Mouse (Mus musculus) heart, adult 2 months (tissue): ENCODE results near the gene Mctp1.

Experiments
- EP300 ChIP-seq: fragments of 200-500 bp; IDR thresholded peaks from 2 replicates; pipeline ENCODE4 v1.6.1; 2011; ENCODE audit warnings: low read depth, low read length, control low read depth; ENCODE audit not compliant: insufficient read depth
- POLR2A ChIP-seq: fragments of 200-500 bp; IDR thresholded peaks from 2 replicates; pipeline ENCODE4 v1.6.1; 2011; ENCODE audit warnings: mild to moderate bottlenecking, low read depth, low read length, control low read depth; ENCODE audit not compliant: insufficient read depth

GRCm38 (mm10) chr13:76438765-76439164 lies 54.4 kb downstream of the Mctp1 start:
- TF ChIP-seq EP300 (no peak), POLR2A (no peak)
